Mouse (Mus musculus): ENCODE results near the gene C87499.

Gene C87499

DNA sequence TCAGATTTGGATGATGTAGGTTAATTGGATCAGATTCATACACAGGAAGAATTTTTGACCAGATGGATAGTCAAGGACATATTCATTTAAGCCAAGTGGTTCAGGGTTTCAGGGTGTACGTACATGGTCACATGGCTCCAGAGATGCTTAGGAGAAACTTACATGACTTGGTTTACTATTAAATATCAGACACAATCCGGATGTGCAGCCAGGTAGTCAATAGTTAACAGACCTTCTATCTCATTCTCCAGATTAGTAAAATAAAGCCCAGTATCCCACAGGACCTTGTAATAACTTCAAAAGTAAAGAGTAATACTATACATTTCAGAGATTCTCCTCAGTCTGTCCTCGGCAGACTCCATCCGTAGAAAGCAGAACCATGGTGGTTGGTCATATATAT, at the start of gene C87499:
C87499 (minus strand) TSS at position 101 of the 400 bp plus-strand sequence.
- no peak for DNase-seq (ENCODE audit: low spot score in 2 of 2)

GRCm38 (mm10) chr4:88683812-88684211, 49.6 kb upstream of the C87499 start, which contains the start of gene Ifna2:
Gene Ifna2, minus strand, starts transcription at chr4:88683912.
- no peak for DNase-seq (ENCODE audit: low spot score in 2 of 2)

DNA sequence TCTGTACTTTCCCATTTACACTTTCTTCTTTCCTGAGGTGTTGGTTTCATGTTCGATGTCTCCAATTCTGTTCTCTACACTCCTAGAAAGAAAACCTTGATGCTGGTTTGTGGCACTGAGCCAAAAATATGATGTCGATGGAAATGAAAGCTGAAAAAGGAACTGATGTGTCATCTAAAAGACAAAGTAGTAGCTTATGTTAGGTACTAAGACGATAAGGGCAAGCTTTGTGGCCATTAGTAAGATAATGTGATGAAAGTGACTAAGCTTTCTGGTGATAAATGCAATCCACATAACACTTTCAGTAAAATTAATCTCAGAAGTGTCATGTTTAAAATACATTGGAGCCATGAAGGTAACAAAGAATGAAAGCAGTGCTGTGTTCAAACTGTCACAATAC, 47.1 kb upstream of the C87499 start:
- no peak for DNase-seq (ENCODE audit: low spot score in 2 of 2)

GRCm38 (mm10) chr4:88680362-88680761, 46.2 kb upstream of the C87499 start:
- no peak for DNase-seq (ENCODE audit: low spot score in 2 of 2)

DNA sequence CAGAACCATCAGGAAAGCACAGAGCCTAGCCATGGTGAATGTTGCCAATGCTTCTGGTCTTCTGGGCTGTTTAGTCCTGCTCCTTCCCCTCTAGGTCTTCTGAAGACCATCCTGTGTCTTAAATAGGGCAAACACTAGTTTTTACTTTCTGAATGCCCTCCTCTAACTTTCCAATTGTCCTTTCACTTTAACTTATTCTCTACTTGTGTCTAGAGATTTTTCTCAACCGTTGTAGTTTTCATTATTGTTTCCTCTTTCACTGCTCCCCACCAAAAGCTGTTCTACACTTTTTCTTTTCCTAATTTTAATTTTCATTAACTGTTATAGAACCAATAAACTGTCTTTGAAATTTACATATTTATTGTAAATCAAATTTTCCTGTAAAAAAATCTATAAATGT, 42.6 kb upstream of the C87499 start, which contains the start of gene Ifna16:
Ifna16 (minus strand) TSS at position 101 of the 400 bp plus-strand sequence.
- no peak for DNase-seq (ENCODE audit: low spot score in 2 of 2)

GRCm38 (mm10) chr4:88655461-88655860, 21.2 kb upstream of the C87499 start:
- DNase-seq (ENCODE audit: low spot score in 2 of 2): no peak

DNA sequence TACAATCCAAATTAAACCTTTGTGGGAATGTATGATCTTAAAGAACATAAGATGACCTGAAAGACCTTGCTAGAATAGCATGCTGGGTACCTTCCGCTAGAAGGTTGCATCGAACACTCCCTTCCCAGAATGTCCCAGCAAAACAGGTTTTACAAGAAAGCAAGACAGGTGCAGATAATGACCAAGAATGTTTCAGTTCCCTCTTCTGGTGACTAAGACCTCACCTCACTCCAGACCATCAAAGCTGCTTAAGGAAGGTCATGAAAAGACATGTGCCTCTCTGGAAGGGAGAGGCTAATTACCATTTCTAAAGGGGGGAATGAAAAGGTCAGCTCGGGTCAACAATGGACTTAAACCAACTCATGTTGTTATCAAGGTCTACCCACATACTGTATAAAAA, 19.4 kb upstream of the C87499 start:
- DNase-seq (ENCODE audit: low spot score in 2 of 2): no peak

- no peak for DNase-seq (ENCODE audit: low spot score in 2 of 2)
These were observed 10.1 kb upstream of the C87499 start, which contains the start of gene Ifna13 for GRCm38 (mm10) chr4:88644359-88644758. Gene Ifna13, minus strand, starts transcription at chr4:88644459.

DNA sequence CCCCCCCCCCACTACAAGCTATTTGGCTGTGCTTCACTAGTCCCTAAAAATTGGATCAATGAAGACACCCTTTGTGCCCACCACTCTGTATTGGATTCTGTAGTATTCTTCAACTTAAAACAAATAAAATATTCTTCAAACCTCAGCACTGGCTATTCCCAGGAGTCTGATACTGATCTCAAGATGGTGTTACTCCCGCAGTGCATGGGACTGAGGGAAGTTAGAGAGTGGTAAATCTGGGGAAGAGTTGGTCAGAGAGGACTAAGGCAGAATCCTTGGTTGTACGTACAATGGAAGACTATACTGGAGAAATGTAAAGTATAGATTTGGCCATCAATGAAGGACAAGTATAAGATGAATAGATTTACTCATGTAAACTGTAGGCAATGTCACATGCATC, 8.3 kb upstream of the C87499 start:
- DNase-seq (ENCODE audit: low spot score in 2 of 2): no peak

DNA sequence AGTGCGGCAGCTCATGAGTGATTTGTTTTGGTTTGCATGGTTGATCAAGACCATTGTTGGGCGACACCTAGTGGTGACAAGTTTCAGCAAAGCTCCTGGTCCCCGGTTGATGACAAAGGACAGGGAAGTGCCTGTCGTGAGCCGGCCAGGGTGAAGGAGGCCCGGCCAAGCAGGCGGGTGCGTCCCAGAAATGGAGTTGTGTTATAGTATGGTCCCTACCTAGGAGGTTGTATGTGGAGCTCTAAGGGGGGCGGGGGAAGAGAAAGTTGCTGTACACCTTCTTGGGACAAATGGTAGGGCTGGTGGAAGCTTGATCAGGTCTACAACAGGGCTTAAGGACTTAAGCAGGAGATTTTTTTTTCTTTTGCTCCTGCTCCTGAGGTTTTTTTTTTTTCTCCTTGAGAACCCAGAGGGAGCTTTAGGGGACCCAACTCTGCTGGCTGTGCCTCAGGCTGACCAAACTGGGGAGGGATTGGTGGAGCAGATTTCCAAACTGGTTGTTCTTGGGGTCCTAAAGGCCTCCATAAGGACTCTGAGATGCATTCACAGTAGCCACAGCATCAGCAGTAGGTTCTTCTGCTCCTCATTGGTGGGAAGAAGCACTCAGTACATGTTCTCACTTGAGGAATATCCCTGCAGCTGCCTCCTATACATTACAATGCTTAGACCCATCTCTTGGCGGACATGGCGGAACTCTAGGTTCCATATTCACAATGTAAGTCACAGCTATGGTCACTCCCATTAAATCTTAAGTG, 7.0 kb upstream of the C87499 start:
- DNase-seq (ENCODE audit: low spot score in 2 of 2): peak; percentile 38 to 82

- DNase-seq (ENCODE audit: low spot score in 2 of 2): no peak
These were observed 6.5 kb upstream of the C87499 start for GRCm38 (mm10) chr4:88640704-88641076.

DNA sequence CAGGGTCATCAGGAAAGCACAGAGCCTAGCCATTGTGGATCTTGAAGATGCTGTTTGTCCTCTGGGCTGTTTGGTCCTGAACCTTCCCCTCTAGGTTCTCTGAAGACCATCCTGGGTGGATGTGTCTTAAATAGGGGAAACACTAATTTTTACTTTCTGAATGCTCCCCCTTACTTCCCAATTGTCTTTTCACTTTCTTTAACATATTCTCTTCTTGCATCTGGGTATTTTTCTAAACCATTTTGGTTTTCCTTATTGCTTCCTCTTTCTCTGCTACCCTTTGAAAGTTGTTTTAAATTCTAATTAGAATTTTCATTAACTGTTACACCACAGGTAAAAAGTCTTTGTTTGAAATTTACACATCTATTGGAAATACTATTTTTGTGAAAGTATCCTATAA, 30.9 kb downstream of the C87499 start, which contains the start of gene Ifna12:
Ifna12 (minus strand) TSS at position 101 of the 400 bp plus-strand sequence.
- no peak for DNase-seq (ENCODE audit: low spot score in 2 of 2)

GRCm38 (mm10) chr4:88592285-88592684, 41.9 kb downstream of the C87499 start, which contains the start of gene Ifna9:
Gene Ifna9, minus strand, starts transcription at chr4:88592385.
- no peak for DNase-seq (ENCODE audit: low spot score in 2 of 2)
